Mouse (Mus musculus) adrenal gland, postnatal 36 days (tissue): ENCODE data around the gene Ctsl. TPM values are rescaled to one million over a fixed set of nuclear protein-coding genes. Genes with fewer than 3 reads are reported as not detected.

Source experiments
- DNase-seq, 2 experiments: peaks; one replicate each; pipeline ENCODE4 v3.0.0; 2021; ENCODE audit warnings: mixed read lengths in 1 of 2
- total RNA-seq, 2 experiments: library from RNA; stranded (reverse); gene quantifications; 2 replicates each; pipeline ENCODE4 v1.2.3; 2021

Ctsl gene
- total RNA-seq, 2 experiments from 2014 or later, result 206 to 799 TPM

- no peak for DNase-seq
Observed at GRCm38 (mm10) chr13:64312916-64313289, 57.8 kb downstream of the Ctsl start.

GRCm38 (mm10) chr13:64312024-64312915 is 58.4 kb downstream of the Ctsl start, which contains the start of gene Aaed1:
Gene Aaed1 (minus strand): TSS chr13:64312710.
- peak; percentile 94 to 96 for DNase-seq

GRCm38 (mm10) chr13:64311266-64311665 is 59.4 kb downstream of the Ctsl start:
- no peak for DNase-seq

- DNase-seq, result no peak
Observed at GRCm38 (mm10) chr13:64310585-64310984, 60.1 kb downstream of the Ctsl start.

GRCm38 (mm10) chr13:64309842-64310241 is 60.8 kb downstream of the Ctsl start:
- DNase-seq, result no peak

Other genes with a start within 250 kb of the Ctsl start
- gene Slc35d2, start 241.5 kb downstream of the Ctsl start, total RNA-seq, result 1 to 10 TPM; 5.9 to 7.8 TPM
- 10 to 100 TPM; 23.7 to 32.5 TPM for gene Zfp367, start 217.7 kb downstream of the Ctsl start, total RNA-seq
- 10 to 100 TPM; 25.8 to 27.3 TPM for gene Habp4, start 209.1 kb downstream of the Ctsl start, total RNA-seq
- 10 to 100 TPM in 1 of 2 experiments, 1 to 10 TPM in 1; 9.9 to 11.3 TPM for gene Cdc14b, start 95.6 kb downstream of the Ctsl start, total RNA-seq
- gene Aaed1, start 58.2 kb downstream of the Ctsl start, total RNA-seq, result 10 to 100 TPM; 34.1 to 50.3 TPM
- gene Cdk20, start 61.4 kb upstream of the Ctsl start, total RNA-seq, result 1 to 10 TPM; 2.0 to 5.4 TPM
- gene Fam240b, start 126.9 kb upstream of the Ctsl start, total RNA-seq, result not detected